Mouse (Mus musculus) olfactory bulb, adult 2 months (tissue): Measurements from ENCODE around the gene Pofut1.

Experiments
- CTCF ChIP-seq: fragments of 200-500 bp; IDR thresholded peaks from 2 replicates; pipeline ENCODE4 v1.5.1; 2012; ENCODE audit warnings: low read depth, mild to moderate bottlenecking, low read length, moderate library complexity; ENCODE audit not compliant: insufficient read depth
- POLR2A ChIP-seq: fragments of 200-500 bp; IDR thresholded peaks from 2 replicates; pipeline ENCODE4 v1.6.1; 2012; ENCODE audit warnings: mild to moderate bottlenecking, low read depth, low read length, moderate library complexity; ENCODE audit not compliant: insufficient read depth

- no peak for TF ChIP-seq CTCF
- TF ChIP-seq POLR2A: no peak
These were observed 19.2 kb upstream of the Pofut1 start for GRCm38 (mm10) chr2:153222130-153222529.
